Mouse (Mus musculus): ENCODE measurements around the gene Synj1.

Gene Synj1

DNA sequence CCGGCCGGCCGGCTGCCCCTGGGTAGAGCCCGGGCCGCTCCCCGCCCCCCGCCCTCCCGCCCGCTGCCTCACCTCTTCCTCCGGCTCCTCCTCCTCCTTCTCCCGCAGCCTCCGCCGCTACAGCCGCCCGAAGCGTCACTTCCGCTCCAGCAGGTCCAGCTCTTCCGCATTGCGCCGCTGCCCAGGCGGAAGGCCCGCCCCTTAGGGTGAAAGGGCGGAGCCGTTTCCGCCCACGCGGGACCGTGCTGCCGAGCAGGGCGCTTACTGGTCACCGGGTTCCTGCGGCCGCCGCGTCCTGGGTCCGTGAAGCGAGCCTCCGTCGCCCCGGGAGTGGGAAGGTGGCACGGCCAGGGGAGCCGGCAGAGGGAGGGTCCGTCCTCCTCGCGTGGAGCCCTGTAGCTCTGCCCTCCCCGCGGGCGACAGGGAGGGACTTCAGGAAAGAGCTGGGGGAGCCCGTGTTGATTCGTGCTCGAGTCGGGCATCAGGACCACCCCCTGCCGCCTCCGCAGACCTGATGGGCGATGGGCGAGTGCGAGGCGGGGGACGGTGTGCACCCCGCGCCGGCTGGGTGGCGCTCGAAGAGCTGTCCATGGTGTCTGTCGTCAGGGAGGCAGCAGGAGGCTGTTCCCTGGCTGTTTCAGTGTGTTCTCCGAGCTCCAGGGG lies at the start of gene Synj1:
Gene Synj1, minus strand, starts transcription at position 288 of the 663 bp plus-strand sequence.
- in situ Hi-C loops (cut with MboI, MseI), result loop anchor here (10.0 kb wide), 1 partner anchor 674 kb away; the partner anchor contains the start of gene Donson

DNA sequence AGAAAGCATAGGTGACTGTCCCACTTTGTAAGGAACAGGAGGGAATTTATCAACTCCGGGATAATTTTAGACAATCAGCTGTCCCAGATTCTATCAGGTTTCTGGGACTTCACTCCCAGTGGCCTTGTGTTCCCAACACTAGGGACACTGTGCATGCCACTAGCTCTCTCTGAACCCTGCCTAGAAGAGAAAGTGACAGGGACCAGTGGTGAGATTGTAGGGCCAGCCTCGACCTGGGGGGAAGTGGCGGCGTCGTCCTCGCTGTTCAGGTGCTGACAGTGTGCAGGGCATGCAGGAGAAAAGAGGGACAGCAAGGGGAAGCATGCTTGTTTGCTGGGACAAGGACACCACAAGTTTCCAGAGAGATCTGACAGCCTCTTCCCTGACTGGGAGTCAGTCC lies 46.6 kb upstream of the Synj1 start:
- in situ Hi-C loops (cut with MboI, MseI), result no loop called here

DNA sequence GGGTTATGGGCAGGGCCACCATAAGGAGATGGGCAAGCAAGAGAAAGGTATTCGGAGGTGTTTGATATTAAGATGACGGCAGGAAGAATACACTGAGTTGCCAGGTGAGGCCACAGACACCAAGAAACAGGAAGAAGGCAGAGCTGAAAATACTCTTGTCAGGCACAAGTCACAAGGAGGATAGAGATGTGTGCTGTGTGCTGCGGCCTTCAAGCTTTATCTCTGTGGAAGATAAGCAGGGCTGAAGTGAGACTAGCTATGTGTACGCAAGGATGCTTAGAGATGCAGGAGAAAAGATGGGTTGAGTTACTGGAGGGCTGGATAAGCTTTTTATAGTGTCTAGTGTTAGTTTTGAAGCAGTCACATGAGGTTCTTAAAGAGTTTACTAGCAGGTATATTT lies 46.2 kb upstream of the Synj1 start:
- in situ Hi-C loops (cut with MboI, MseI), result no loop called here

DNA sequence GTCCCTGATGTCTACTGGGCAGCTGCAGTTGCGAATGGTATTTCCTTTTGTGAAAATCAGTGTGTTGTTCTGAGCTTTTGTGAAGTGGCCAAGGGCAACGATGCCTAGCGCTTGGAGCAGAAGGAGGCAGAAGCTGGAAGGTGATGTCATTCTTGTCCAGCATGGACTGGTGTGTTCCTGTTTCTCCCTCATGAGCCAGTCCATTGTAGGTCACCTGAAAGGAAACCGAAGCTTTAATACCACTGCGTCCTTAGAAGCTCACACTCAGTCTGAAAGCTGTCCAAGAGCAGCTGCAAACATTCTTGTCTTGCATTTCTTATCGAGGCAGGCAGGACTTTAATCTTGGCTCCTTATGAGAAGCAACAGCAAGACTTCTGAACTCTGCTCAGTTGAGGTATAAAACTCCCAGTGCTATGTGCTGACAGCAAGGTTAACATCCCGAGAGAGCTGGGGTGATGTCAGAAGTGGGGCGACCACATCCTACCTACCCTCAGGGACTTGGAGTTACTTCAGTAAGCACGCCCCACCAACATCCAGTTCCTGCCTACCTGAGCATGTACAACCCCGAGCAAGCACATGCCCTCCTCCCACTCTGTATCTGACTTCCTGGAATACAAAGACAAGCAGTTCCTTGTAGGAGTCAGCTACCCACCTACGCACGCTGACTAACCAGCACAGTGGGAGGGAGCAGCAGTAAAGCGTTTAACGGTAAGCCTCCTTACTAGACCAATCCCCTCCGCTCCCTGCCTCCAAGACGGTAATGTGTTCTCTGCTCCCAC lies 45.1 kb upstream of the Synj1 start:
- in situ Hi-C loops (cut with MboI, MseI), result no loop called here

DNA sequence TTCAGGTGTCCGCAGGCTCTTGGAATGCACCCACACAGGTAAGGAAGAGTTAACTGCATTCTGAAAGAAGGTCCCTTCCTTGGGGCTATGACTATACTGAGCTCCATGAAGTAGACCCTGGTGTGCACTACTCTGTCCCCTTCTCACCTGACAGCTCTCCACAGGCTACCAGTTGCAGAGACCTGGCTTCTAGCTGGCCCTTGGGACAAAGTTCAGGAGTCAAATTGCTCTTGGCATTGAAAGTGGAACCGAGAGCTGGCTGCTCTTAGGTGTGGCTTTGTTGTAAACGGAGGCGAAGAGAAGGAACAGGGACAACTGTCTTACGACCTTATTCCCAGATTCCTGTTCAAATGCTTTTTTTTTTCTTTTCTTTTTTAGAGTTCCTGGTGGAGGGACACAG lies 44.0 kb upstream of the Synj1 start:
- in situ Hi-C loops (cut with MboI, MseI), result no loop called here

DNA sequence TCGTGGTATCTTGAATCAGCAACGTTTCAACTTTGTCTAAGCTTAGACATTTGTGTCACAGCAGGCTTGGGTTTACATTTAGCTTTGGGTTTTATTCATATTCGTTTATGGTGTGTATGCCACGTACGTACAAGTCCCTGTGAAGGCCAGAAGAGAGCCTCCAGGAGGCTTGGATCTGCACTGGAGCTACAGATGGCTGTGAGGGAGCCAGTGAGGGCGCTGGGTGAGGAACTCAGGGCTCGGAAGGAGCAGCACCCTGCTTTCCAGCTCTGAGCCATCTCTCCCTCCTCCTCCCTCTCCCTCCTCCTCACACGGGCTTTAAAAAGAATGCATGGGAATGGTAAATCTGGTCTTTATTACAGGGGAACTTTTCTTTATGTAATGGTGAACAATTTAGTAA lies 42.5 kb upstream of the Synj1 start:
- in situ Hi-C loops (cut with MboI, MseI), result no loop called here

DNA sequence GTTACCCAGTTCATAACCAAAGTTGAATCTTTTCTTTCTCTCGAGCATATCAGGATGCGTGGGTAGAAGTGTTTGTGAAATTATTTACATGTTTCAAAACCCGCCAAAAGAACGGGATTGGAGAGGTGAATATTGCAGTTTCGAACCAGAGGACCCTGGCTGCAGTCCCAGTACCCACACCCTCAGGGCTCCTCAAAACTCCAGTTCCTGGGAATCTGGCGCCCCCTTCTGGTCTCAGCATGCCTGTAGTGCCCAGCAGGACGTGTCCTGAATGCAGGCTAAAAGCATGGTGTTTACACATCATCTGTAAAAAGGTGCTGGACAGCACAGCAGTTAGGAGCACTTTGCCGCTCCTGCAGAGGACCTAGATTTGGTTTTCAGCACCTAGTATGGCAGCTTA lies 34.4 kb upstream of the Synj1 start:
- in situ Hi-C loops (cut with MboI, MseI), result loop anchor here (10.0 to 25.0 kb wide), 2 partner anchors 499 to 808 kb away; partner anchors contain the start of gene Ifngr2

DNA sequence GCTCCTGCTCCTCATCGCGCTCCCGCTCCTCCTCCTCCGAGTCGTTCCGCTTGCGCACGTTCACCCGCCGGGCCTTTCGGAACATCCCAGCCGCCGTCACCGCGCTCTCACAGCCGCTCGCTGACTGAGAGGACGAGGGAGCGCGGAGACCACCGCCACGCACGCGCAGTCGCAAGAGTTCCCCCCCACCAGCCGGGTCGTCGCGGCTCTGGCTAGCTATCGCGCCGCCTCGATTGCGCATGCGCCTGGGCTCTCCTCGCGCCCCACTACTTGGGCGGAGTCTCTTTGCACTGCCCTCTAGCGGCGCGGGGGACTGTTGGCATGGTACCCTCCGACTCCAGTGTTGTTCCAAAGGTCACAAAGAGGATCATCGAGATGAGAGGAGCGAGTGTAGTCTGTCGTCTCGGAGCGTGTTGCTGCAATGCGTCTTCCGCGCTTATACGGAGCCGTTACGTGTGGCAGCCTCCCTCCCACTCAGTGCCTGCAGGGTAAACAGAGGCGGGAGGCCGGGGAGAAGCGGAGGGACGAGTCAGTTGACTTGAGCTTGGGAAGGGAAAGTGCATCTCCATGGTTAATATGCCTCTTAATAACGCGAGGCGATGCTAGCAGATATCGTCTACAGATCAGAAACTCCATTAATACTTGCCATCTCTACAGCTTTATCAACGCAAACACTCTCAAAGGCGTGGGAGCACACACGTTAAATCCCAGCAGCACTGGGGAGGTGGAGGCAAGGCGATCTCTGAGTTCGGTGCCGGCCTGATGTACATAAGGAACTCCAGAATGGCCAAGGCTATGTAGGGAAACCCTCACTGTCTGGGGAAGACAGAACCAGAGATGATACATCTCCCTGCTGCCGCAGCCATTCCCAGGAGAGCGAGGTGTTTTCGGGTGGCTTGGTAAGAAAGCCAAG lies 33.4 kb upstream of the Synj1 start, which contains the start of gene Paxbp1:
Gene Paxbp1, minus strand, starts transcription at position 274 of the 913 bp plus-strand sequence.
- in situ Hi-C loops (cut with MboI, MseI), result loop anchor here (10.0 to 25.0 kb wide), 2 partner anchors 500 to 807 kb away; partner anchors contain the start of gene Ifngr2

DNA sequence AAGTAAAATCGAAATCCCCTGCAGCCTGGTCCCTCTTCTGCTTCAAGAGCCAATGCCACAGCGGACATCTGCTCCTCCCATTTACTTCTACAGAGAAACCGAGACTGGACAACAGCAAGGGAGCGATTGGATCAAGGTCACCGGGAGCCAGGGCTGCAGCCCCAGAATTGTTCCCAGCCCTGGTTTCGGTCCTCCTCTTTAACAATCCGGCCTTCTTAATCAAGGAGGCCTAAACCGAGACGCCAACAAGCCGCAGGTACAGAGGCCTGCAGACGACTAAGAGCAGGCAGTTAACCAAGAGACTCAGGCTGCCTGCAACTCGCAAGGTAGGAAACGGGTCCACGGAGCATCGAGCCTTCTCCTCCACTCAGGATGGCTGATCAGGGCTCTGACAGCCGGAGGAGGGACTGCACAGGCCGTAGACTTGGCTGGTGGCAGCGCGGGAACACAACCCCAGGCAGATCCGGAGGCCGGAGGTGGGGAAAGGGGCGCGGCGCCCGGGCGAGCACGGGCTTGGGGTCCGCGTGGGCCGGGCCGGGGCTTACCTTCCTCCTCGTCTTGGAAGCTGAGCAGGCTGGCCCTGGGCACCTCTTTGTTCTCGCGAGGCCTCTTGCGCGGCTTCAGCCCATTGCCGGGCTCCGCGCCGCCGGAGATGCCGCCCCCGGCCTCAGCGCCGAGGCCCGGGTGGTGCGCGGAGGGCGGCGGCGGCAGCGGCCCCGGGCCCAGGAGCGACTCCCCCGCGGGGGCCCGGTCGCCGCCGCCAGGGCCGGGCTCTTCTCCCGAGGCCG lies 32.5 kb upstream of the Synj1 start:
- in situ Hi-C loops (cut with MboI, MseI), result loop anchor here (10.0 to 25.0 kb wide), 2 partner anchors 501 to 806 kb away; partner anchors contain the start of gene Ifngr2

DNA sequence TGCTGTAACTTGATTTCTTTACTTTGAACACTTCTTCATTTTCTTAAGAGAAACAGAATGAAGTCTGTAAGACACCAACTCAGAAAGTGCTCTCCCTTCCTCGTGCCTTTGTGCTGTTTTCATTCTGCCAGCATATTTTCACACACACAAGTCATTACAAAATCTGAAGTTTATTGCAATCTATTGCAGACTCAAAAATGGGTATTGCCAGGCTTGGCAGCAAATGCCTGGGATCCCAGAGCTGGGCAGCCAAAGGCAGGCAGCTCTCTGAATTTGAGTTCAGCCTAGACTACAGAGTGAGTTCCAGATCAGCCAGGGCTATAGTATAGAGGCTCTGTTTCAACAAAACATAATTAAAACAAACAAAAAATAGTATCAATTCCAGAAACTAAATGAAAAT lies 31.5 kb upstream of the Synj1 start:
- in situ Hi-C loops (cut with MboI, MseI), result loop anchor here (10.0 to 25.0 kb wide), 2 partner anchors 502 to 805 kb away; partner anchors contain the start of gene Ifngr2

DNA sequence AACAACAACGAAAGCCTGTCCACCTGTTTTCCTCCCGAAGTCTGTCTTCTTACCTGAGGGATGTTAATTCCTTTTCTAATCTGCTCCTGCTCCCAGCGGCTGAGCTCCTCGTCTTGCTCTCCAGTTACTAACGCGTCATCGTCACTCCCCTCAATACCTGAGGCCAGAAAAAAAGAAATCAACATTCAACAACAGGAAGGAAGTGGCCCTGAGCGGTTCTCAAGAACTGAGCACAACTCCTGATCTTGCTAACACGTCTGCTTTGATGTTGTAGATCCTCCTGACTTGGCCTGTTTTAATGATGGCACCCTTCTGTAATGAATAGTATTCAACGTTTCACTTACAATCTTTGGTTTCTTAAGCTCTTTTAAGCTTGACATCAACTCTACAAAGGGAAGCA lies 24.8 kb upstream of the Synj1 start:
- in situ Hi-C loops (cut with MboI, MseI), result loop anchor here (10.0 to 25.0 kb wide), 2 partner anchors 589 to 799 kb away; no protein-coding TSS in a partner anchor

DNA sequence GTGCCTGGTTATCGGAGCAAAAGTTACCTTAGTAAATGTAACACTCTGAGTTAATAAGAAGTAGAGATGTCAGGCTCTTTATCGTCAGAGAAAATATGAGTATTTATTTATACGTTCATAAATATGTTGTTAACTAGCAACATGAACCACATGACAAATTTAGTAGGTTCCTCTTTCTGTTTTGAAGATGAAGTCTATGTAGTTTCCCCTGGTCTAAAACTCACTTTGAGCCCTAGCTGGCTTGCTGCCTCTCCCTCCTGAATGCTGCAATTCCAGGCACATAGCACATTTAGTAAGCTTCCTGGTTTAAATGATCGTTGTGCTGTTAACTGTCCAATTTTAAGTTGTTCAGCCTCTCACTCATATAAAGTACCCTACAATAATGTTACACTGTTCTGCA lies 19.6 kb upstream of the Synj1 start:
- in situ Hi-C loops (cut with MboI, MseI), result loop anchor here (10.0 to 25.0 kb wide), 2 partner anchors 594 to 793 kb away; no protein-coding TSS in a partner anchor

DNA sequence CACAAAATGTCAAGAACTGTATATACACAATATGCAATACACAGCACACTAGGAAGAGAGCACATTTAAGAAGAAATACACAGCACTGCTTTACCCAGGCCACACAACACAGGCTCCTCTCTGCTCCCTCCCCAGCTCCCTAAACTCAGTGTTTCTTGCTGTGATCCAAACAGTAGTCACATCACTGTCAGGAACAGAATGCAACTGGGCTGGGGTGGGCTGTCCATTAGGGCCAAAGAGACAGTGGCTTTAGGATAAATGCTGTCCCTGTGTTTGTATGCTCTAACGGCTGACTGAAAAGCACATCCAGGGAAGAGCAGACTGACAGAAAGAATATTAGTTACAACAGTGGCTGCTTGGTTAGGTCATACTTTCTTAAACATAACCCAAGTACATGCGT lies 18.8 kb upstream of the Synj1 start:
- in situ Hi-C loops (cut with MboI, MseI), result loop anchor here (10.0 to 25.0 kb wide), 2 partner anchors 595 to 793 kb away; no protein-coding TSS in a partner anchor

DNA sequence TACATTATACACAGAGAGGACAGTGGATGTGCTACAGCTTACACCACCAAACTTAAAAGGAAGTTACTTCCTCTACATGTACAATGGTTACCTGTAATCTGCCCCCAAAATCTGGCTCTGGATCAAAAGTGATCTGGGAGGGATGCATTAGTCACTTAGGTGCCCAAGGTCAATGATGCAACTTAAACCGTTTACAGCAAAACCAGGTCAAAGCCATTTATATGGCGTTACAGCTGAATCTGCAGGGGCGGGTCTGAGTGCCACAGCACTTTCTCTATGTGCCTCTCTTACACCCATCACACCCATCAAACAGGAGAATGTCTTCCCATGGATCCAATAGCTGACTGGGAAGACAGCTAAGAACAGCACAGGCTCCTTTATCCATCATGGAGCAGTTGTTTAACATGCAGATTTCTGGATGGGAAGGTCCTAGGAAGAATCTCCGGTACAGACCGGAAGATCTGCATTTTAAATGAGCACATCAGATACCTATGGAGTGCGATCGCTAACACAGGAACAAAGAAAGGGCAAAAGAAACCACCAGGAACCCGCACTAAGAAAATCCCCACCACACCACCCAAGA lies 18.1 kb upstream of the Synj1 start:
- in situ Hi-C loops (cut with MboI, MseI), result loop anchor here (25.0 kb wide), 1 partner anchor 792 kb away; no protein-coding TSS in a partner anchor

DNA sequence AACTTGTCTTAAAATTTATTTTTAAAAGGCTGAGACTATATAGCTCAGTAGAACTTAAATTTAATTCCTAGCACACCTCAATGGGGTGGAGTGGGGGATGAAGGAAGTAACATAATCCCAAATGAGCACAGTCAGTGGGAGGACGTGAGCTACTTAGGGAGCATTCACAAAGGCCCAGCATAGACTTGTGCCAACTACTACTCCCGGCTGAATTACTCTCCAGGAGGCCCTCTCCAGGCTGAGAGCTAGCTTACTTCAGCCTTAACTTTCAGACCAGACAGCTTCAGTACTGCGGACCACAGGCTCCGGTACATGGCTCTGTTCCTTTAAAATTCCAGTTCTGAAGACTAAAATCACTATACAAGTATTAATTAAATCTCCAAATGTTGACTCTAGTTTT lies 15.2 kb upstream of the Synj1 start:
- in situ Hi-C loops (cut with MboI, MseI), result loop anchor here (25.0 kb wide), 1 partner anchor 789 kb away; no protein-coding TSS in a partner anchor

DNA sequence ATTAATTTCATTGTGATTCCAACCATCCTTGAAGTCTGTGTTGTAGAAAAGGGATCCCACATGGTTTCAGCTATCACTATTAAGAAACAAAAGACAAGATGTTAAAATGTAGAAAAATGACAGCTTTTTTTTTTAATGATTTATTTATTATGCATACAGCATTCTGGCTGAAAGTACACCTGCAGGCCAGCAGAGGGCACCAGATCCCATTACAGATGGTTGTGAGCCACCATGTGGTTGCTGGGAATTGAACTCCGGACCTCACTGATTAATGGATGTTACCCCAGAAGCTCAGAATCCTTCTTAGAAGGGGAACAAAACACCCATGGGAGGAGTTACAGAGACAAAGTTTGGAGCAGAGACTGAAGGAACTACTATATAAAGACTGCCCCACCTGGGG lies 12.3 kb upstream of the Synj1 start:
- in situ Hi-C loops (cut with MboI, MseI), result no loop called here

DNA sequence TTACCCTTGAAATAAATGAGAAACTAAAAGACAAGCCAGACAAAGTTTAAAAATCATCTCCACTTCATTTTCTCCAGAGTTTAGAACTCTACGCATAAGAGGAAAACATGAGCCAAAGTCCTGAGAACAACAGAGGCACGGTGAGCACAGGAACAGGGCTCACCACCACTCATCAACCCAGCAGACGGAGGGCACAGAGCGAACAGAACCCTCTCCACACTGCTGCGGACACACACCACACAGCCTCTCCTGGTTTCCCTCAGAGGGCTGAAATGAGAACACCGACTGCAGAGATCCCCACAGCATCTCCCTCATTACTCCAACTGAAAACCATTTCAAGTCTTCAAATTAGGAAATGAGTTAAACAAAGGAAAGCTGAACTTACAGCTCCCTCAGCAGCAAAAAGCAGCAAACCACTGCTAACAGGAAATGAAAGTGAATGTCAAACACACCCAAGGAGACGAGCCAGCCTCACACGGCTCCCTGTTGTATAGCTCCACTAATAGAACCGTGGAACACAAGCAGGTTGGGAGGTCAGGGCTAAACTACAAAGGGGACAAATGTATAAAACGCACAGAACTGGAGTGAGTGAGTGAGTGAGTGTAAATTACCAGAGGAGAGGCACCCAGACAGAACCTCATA lies 9.9 kb upstream of the Synj1 start:
- in situ Hi-C loops (cut with MboI, MseI), result no loop called here

DNA sequence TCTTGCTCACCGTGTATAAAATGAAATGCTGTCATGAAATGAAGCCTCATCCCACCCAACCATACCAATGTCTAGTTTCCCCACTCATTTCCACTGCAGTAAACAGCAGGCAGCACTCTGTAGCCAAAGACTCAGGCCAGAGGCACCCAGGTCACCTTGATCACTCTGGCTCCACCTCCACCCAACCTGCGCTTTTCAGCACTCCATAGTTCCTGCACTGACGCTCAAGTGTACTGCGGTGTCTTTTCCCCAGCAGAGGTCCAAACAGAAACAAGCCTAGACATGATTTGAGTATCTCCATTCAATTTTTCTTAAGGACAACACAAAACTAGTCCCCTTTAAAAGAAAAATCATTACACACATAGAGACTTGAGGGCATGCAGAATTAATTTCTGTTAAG lies 8.4 kb upstream of the Synj1 start:
- in situ Hi-C loops (cut with MboI, MseI), result loop anchor here (10.0 kb wide), 1 partner anchor 665 kb away; the partner anchor contains the start of gene Donson

DNA sequence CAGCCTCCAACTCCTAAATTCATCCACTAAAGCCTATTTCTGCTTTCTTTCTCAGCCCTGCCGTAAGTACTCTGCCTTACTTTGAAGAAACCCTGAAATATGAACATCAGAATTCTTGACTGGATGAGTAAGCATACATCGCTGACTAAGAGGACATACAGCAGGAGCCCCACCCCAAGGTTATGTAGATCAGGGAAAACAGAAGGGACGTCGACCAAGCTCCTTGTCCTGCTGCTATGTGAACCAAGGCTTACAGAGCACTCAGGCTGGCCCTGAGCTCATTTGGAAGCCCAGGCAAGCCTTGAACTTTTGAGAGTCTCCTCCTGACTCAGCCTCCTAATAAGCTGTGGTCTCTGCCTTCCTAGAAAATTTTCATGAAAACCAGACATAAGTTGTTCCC lies 4.7 kb upstream of the Synj1 start:
- in situ Hi-C loops (cut with MboI, MseI), result loop anchor here (10.0 kb wide), 1 partner anchor 669 kb away; the partner anchor contains the start of gene Donson
